Mouse (Mus musculus): ENCODE measurements around the gene Rab43. TPM values are rescaled to one million over a fixed set of nuclear protein-coding genes. Genes with fewer than 3 reads are reported as not detected.
A peak's percentile ranks its signal among the peaks of the same experiment; 100 is the strongest.

The Rab43 gene
- polyA plus RNA-seq, 1 experiment from 2014 or later: 11.7 TPM

DNA sequence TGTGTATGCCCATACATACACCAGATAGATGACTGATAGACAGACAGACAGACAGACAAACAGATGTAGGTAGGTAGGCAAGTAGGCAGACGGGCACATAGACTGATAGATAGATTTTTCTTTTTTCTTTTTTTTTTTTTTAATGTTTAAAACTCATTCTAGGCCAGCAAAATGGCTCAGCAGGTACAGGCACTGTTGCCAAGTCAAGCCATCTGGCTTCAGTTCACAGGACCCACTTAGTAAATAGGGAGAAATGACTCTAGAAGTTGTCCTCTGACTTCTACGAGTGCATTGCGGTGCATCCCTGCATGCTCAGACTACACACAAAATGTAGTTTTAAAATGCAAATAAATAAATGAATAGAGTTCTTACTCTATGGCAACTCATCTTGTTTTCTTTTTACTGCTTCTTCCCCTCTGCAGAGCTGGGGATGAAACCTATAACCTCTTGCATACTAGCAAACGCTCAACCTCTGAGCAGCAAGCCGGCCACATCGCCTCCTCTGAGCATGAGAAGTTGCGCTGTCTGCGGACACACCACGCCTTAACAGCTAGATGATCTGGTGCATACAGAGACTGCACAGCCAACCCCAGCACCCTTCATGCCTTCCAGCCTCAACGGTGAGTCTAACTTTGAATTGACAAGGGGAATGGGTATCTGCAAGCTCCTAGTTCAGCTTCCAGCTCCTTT lies 18.0 kb downstream of the Rab43 start:
- H3K4me1 ChIP-seq (replicated peaks; ENCODE audit: control insufficient read depth, insufficient read depth, low read length): peaks cover 8% of the 10 kb centered on the region
- no peaks in the 10 kb centered on the region for H3K9me3 ChIP-seq (ENCODE audit: control insufficient read depth, low read length)
- H3K36me3 ChIP-seq (ENCODE audit: control insufficient read depth, insufficient read depth, low read length): peaks cover 8% of the 10 kb centered on the region; the same call in 1 of the 2 replicates
- no peak overlapping the region for H3K4me2 ChIP-seq (ENCODE audit: low read length)
- H3K4me3 ChIP-seq (ENCODE audit: low read depth, low read length): no peak overlapping the region
- ATAC-seq (replicated peaks; ENCODE audit: low FRiP score, low TSS enrichment, low read depth): no peak
- H3K27ac ChIP-seq (ENCODE audit: low read depth): no peak overlapping the region
- H3K9ac ChIP-seq (ENCODE audit: low read length): no peak overlapping the region
- 90% methylated on average over 10 of the region's 10 CpGs for WGBS
- no peak for DNase-seq (ENCODE audit: low spot score)
- H3K27me3 ChIP-seq (replicated peaks; ENCODE audit: control insufficient read depth, insufficient read depth, low read length): no peaks in the 10 kb centered on the region

DNA sequence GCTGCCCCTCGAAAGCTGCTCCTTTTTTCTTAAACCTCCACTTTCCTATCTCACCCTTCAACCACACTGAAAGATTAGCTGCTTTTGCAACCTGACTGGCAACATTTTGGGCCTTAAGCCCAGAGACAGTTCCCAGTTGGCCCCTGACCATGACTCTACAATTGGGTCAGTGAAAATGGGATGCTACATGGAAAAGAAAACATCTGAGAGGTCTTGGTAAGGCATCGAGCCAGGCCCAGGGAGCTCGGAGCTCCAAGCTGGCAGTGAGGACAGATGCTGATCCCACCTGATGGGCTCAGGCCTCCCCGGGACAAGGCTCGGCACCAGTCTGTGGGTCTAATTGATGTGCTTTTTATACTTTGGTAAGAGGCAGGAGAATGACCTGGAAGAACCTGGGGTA lies 20.1 kb downstream of the Rab43 start:
- H3K9me3 ChIP-seq (ENCODE audit: control insufficient read depth, low read length): no peaks in the 10 kb centered on the region
- no peak overlapping the region for H3K4me2 ChIP-seq (ENCODE audit: low read length)
- 93% methylated on average over 5 of the region's 5 CpGs for WGBS
- H3K36me3 ChIP-seq (ENCODE audit: control insufficient read depth, insufficient read depth, low read length): peaks cover 8% of the 10 kb centered on the region; the same call in 1 of the 2 replicates
- no peak overlapping the region for H3K9ac ChIP-seq (ENCODE audit: low read length)
- peaks cover 9% of the 10 kb centered on the region for H3K4me1 ChIP-seq (replicated peaks; ENCODE audit: control insufficient read depth, insufficient read depth, low read length)
- no peak for ATAC-seq (replicated peaks; ENCODE audit: low FRiP score, low TSS enrichment, low read depth)
- no peak for DNase-seq (ENCODE audit: low spot score)
- no peak overlapping the region for H3K27ac ChIP-seq (ENCODE audit: low read depth)
- H3K27me3 ChIP-seq (replicated peaks; ENCODE audit: control insufficient read depth, insufficient read depth, low read length): no peaks in the 10 kb centered on the region
- H3K4me3 ChIP-seq (ENCODE audit: low read depth, low read length): no peak overlapping the region

DNA sequence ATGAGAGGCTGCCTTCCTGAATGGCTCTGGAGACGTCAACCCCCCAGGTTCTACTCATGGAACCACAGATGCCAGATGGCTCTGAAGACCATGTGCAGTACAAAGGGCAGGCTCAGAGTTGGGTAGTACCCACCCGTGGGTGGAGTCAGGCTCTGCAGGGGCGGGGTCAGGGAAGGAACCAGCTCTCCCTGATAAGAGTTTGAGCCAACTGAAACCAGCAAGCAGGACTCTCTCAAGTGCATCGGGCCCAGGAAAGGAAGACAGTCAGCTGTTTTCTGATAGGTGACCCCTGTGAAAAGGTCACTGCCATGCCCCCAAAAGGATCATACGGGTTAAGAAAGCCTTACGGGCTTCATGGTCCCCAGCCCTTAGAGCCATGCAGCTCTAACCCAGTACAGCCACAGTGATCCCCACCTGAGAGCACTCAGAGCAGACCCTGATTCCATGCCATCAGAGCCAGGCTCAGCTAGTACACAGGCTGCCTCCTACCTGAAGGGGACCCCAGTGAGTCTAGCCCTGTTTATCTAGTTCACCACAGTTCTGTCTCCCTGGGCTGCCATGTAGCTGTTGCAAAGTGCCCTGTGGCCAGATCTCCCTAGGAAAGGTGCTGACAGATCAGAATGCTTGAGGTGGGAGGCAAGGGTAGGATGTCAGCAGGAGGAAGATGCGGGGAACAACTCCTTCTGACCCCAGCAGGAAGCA lies 21.0 kb downstream of the Rab43 start:
- no peak overlapping the region for H3K9ac ChIP-seq (ENCODE audit: low read length)
- H3K4me2 ChIP-seq (ENCODE audit: low read length): no peak overlapping the region
- H3K27ac ChIP-seq (ENCODE audit: low read depth): no peak overlapping the region
- peaks cover 9% of the 10 kb centered on the region for H3K4me1 ChIP-seq (replicated peaks; ENCODE audit: control insufficient read depth, insufficient read depth, low read length)
- 69% methylated on average over 7 of the region's 7 CpGs for WGBS
- H3K4me3 ChIP-seq (ENCODE audit: low read depth, low read length): no peak overlapping the region
- ATAC-seq (replicated peaks; ENCODE audit: low FRiP score, low TSS enrichment, low read depth): 0 out of 2 replicates have a peak, but pooled peaks have one; percentile 30
- DNase-seq (ENCODE audit: low spot score): peak; percentile 53
- no peaks in the 10 kb centered on the region for H3K27me3 ChIP-seq (replicated peaks; ENCODE audit: control insufficient read depth, insufficient read depth, low read length)
- H3K36me3 ChIP-seq (ENCODE audit: control insufficient read depth, insufficient read depth, low read length): peaks cover 8% of the 10 kb centered on the region; the same call in 1 of the 2 replicates
- H3K9me3 ChIP-seq (ENCODE audit: control insufficient read depth, low read length): no peaks in the 10 kb centered on the region

DNA sequence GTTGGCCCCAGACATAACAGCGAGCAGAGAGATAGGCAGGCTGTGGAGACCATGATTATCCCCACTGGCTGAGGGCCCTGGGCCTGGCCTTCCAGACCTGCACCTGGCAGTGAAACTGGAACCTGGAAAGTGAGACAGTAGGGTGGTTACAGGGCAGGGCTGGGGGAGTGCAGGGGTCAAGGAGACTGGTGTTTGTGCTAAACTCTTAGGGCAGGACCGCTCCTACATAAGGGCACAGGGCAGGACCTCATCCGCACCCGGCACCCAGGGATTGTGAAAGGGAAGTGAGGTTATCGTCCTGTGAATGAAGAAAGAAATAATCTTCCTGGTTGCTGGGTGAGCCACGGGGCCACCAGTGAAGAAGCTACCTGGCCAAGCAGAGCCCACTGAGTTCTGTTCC lies 22.2 kb downstream of the Rab43 start:
- Histone ChIP-seq H3K9me3 (ENCODE audit: control insufficient read depth, low read length) (no peaks in the 10 kb centered on the region), H3K4me3 (ENCODE audit: low read depth, low read length) (no peak overlapping the region), H3K9ac (ENCODE audit: low read length) (no peak overlapping the region), H3K36me3 (ENCODE audit: control insufficient read depth, insufficient read depth, low read length) (peaks cover 8% of the 10 kb centered on the region; the same call in 1 of the 2 replicates), H3K27ac (ENCODE audit: low read depth) (peak overlapping the region; percentile 65), H3K27me3 (replicated peaks; ENCODE audit: control insufficient read depth, insufficient read depth, low read length) (no peaks in the 10 kb centered on the region), H3K4me2 (ENCODE audit: low read length) (no peak overlapping the region), H3K4me1 (replicated peaks; ENCODE audit: control insufficient read depth, insufficient read depth, low read length) (peaks cover 9% of the 10 kb centered on the region)
- peak; percentile 12; the same call in 1 of the 2 replicates for ATAC-seq (replicated peaks; ENCODE audit: low FRiP score, low TSS enrichment, low read depth)
- 86% methylated on average over 6 of the region's 6 CpGs for WGBS
- peak; percentile 50 for DNase-seq (ENCODE audit: low spot score)

DNA sequence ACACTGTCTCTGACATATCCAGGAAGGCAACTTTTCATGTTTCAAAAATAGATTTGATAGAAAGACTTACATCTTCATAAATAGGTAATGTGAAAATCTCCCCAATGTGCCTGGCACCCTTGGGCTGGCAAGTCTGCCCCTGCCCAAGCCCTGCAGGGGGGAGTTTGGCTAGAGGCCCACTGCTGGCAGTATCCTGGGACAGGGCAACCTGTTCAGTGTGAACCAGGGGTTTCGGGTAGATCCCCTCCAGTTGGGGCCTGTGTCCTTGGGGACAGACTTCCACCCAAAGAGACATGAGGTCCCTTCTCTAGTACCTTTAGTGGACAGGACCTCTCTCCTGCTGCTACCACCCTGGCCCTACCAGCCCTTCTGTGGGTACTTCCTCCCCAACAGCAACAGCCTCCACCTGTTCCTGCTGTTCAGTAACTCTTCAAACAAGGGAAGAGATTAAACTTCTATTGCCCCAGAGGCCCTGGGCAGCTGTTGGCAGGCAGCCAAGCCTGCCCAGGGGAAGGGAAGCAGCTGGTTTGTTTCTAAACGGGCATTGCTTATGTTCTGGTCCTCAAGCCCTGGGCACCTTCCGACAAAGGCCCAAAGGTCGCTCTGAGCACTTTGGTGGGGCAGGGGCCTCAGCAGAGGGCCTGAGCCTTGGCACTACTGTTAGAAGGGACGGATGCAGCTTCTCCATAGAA lies 22.9 kb downstream of the Rab43 start:
- ATAC-seq (replicated peaks; ENCODE audit: low FRiP score, low TSS enrichment, low read depth): peak; percentile 28; the same call in 1 of the 2 replicates
- H3K27ac ChIP-seq (ENCODE audit: low read depth): peak overlapping the region; percentile 65
- H3K36me3 ChIP-seq (ENCODE audit: control insufficient read depth, insufficient read depth, low read length): peaks cover 8% of the 10 kb centered on the region; the same call in 1 of the 2 replicates
- no peak overlapping the region for H3K9ac ChIP-seq (ENCODE audit: low read length)
- peak; percentile 62 for DNase-seq (ENCODE audit: low spot score)
- WGBS: 32% methylated on average over 5 of the region's 5 CpGs
- H3K4me1 ChIP-seq (replicated peaks; ENCODE audit: control insufficient read depth, insufficient read depth, low read length): peaks cover 9% of the 10 kb centered on the region
- H3K9me3 ChIP-seq (ENCODE audit: control insufficient read depth, low read length): no peaks in the 10 kb centered on the region
- H3K4me2 ChIP-seq (ENCODE audit: low read length): no peak overlapping the region
- H3K4me3 ChIP-seq (ENCODE audit: low read depth, low read length): no peak overlapping the region
- no peaks in the 10 kb centered on the region for H3K27me3 ChIP-seq (replicated peaks; ENCODE audit: control insufficient read depth, insufficient read depth, low read length)

DNA sequence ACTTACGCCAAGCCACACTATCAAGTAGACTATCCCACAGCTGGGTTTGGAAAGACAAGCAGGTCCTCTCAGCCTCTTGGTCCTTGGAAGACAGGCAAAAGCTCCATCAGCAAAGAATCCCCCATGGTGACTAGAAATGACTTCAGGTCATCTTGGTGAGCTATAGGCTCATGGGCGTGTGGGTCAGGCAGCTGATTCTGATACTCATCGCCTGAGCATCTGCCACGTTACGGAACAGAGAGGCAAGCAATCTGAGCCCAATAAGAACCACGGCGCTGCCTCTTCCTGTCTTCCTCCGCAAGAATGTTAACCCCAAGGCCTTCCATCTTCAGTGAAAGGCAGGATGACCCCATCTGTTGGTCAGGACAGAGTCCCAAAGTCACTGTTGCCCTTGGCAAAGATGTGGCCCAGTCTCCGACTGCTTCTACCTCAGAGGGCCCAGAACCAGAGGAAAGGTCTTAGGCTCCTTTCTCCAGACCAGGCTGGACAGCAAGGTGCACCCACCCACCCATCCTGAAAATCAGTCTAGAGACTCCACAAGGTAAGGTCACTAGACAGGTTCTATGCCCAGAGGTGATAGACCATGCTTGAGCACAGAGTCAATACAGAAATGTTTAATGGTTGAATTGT lies 23.6 kb downstream of the Rab43 start:
- Histone ChIP-seq H3K4me3 (ENCODE audit: low read depth, low read length) (no peak overlapping the region), H3K9me3 (ENCODE audit: control insufficient read depth, low read length) (no peaks in the 10 kb centered on the region), H3K27me3 (replicated peaks; ENCODE audit: control insufficient read depth, insufficient read depth, low read length) (no peaks in the 10 kb centered on the region), H3K27ac (ENCODE audit: low read depth) (no peak overlapping the region), H3K4me1 (replicated peaks; ENCODE audit: control insufficient read depth, insufficient read depth, low read length) (peaks cover 9% of the 10 kb centered on the region), H3K9ac (ENCODE audit: low read length) (no peak overlapping the region), H3K36me3 (ENCODE audit: control insufficient read depth, insufficient read depth, low read length) (peaks cover 8% of the 10 kb centered on the region; the same call in 1 of the 2 replicates), H3K4me2 (ENCODE audit: low read length) (no peak overlapping the region)
- DNase-seq (ENCODE audit: low spot score): peak; percentile 53
- no peak for ATAC-seq (replicated peaks; ENCODE audit: low FRiP score, low TSS enrichment, low read depth)
- WGBS: 91% methylated on average over 9 of the region's 9 CpGs

DNA sequence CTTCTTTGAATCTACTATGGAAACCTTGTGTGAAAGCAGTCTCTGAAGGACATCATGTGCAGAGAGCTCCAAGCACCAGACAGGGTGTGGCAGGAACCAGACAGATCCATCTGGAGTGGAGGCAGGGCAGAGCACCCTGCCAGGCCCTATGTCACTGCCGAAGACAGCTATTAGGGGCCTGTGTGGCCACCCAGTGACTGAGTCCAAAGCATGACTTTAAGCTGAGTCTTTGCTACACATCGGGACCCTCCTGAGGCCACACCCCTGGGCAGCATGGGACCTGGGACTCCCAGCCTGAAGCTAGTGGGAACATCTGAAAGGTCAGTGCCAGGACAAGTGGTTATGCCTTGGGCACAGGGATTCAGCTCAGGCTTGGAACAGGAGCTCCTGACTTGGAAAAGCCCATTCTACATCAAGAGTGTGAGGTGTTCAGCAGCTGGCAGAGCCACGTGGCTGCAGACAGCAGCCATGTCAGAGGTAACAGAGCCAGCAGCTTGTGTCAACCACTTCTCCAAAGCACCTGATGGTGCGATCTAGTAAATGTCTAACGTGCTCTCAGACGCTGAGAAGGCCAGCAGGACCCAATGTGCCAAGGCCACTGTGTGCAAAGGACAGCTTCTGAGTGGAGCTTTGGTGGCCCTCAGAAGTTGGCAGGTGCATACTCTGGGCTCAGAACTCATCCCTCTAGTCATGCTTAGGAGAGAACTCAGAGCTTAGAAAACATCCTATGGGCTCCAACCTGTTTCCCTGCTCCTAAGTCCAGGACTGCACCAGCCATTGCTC lies 24.7 kb downstream of the Rab43 start:
- 85% methylated on average over 6 of the region's 6 CpGs for WGBS
- Histone ChIP-seq H3K27me3 (replicated peaks; ENCODE audit: control insufficient read depth, insufficient read depth, low read length) (no peaks in the 10 kb centered on the region), H3K4me2 (ENCODE audit: low read length) (no peak overlapping the region), H3K9me3 (ENCODE audit: control insufficient read depth, low read length) (no peaks in the 10 kb centered on the region), H3K4me3 (ENCODE audit: low read depth, low read length) (no peak overlapping the region), H3K4me1 (replicated peaks; ENCODE audit: control insufficient read depth, insufficient read depth, low read length) (peaks cover 9% of the 10 kb centered on the region), H3K9ac (ENCODE audit: low read length) (no peak overlapping the region), H3K27ac (ENCODE audit: low read depth) (no peak overlapping the region), H3K36me3 (ENCODE audit: control insufficient read depth, insufficient read depth, low read length) (peaks cover 4% of the 10 kb centered on the region; the same call in 1 of the 2 replicates)
- no peak for ATAC-seq (replicated peaks; ENCODE audit: low FRiP score, low TSS enrichment, low read depth)
- DNase-seq (ENCODE audit: low spot score): peak; percentile 40

DNA sequence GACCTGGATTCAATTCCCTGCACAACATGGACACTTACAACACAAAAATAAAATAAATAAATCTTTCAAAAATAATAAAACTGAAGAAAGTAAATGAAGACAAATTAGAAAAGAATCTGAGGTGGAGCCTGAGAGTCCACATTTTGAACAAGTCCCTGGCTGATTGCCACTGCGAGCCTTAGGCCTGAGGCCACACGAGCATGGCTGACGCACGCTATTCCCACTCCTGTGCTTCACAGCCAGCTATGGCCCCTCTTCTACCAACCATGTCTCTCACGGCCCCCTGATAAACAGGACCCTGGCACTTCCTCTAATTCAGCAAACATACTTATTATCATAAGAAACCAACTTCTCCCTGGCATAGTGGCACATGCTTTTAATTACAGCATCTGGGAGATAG lies 25.3 kb downstream of the Rab43 start:
- 87% methylated on average over 5 of the region's 5 CpGs for WGBS
- Histone ChIP-seq H3K27ac (ENCODE audit: low read depth) (no peak overlapping the region), H3K9me3 (ENCODE audit: control insufficient read depth, low read length) (no peaks in the 10 kb centered on the region), H3K36me3 (ENCODE audit: control insufficient read depth, insufficient read depth, low read length) (no peaks in the 10 kb centered on the region), H3K4me3 (ENCODE audit: low read depth, low read length) (no peak overlapping the region), H3K9ac (ENCODE audit: low read length) (no peak overlapping the region), H3K4me2 (ENCODE audit: low read length) (no peak overlapping the region), H3K27me3 (replicated peaks; ENCODE audit: control insufficient read depth, insufficient read depth, low read length) (no peaks in the 10 kb centered on the region), H3K4me1 (replicated peaks; ENCODE audit: control insufficient read depth, insufficient read depth, low read length) (peaks cover 9% of the 10 kb centered on the region)
- DNase-seq (ENCODE audit: low spot score) (peak; percentile 13), ATAC-seq (replicated peaks; ENCODE audit: low FRiP score, low TSS enrichment, low read depth) (no peak)

Measured in intestine, embryonic 14.5 days (tissue).